Mouse (Mus musculus) ES-Bruce4 (cell line): ENCODE data around the gene Rhbdf2.

Experiments used
- EP300 ChIP-seq: IDR thresholded peaks from 2 replicates; pipeline ENCODE4 v1.6.1; 2011; ENCODE audit warnings: low read depth, low read length; ENCODE audit not compliant: insufficient read depth
- POLR2A ChIP-seq: IDR thresholded peaks from one replicate; pipeline ENCODE4 v1.8.1; 2011; ENCODE audit warnings: low read length; ENCODE audit not compliant: insufficient read depth

DNA sequence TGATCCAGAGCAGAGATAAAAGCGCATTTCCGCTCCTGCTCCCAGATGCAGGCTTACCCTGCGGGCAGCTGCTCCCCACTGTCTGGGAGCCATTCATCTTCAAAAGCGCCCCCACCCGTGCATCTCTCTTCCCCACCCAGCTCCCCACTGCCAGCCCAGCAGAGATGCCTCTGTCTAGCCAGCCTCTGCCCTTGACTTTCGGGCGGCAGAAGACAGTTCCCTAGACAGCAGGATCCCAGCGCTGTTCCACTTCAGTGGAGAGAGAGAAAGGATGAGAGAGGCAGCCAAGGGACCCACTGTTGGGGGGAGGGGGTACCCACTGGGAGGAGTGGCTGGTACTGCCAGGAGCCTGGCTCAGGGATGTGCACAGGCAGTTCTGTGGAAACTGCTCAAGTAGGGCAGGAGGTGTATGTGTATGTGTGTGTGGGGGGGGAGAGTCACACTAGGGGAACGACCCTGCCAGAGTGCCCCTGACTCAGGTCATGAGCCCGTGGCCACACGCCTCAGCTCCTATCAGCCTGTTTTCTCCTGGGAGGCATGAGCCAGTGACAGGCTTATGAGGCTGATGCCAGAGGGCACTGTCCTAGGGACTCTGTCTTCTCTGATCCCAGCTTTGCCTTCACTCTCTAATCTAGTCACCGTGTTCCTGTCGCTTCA is 34.6 kb upstream of the Rhbdf2 start:
- TF ChIP-seq EP300 (no peak), POLR2A (no peak)
